Mouse (Mus musculus) adrenal gland, postnatal 4 days (tissue): ENCODE data around the gene Klrc2. TPM values are rescaled to one million over a fixed set of nuclear protein-coding genes. Genes with fewer than 3 reads are reported as not detected.
"Not testable (repeated sequence)": the region's sequence is repeated elsewhere in the genome, so short reads cannot be mapped to it uniquely, and the experiment has no call there.

Experiments used
- DNase-seq, 2 experiments: peaks; one replicate each; pipeline ENCODE4 v3.0.0; 2021 to 2022; ENCODE audit warnings: low spot score in 2 of 2, mixed read lengths in 2 of 2
- long read RNA-seq, 2 experiments: library from polyadenylated mRNA; stranded (forward); transcript quantifications; one replicate each; pipeline ENCODE4 v2.0.0; 2021
- microRNA-seq: library from miRNA; unstranded; fragments of <30 nt; microRNA quantifications from one replicate; pipeline ENCODE4 v1.2.0, GENCODE M21; 2021
- total RNA-seq, 2 experiments: library from RNA; stranded (reverse); gene quantifications; 2 replicates each; pipeline ENCODE4 v1.2.3; 2021

Gene Klrc2
- total RNA-seq: not detected
- long read RNA-seq, experiment 1: 0 reads
- long read RNA-seq, experiment 2: 0 reads

DNA sequence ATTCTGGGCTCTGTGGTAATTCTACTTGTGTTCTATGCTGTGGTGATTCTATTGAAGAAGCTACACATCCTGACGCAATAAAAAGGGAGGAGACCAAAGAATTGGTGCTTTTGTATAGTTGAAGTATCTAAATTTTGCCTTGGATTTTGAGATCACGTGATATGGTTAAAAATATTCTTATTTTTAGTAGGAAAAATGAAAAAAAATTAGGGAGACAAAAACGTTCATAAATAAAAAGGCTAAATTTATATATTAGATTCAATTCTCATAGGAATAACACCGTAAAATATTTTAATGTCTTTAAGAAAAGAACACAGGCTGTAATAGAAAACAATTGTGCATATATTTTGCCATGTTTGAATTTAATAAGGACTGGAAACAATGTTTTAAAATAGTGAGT, at the start of gene Klrc2:
TSS of gene Klrc2 (minus strand) at position 101 of the 400 bp plus-strand sequence.
- DNase-seq: not testable (repeated sequence)

DNA sequence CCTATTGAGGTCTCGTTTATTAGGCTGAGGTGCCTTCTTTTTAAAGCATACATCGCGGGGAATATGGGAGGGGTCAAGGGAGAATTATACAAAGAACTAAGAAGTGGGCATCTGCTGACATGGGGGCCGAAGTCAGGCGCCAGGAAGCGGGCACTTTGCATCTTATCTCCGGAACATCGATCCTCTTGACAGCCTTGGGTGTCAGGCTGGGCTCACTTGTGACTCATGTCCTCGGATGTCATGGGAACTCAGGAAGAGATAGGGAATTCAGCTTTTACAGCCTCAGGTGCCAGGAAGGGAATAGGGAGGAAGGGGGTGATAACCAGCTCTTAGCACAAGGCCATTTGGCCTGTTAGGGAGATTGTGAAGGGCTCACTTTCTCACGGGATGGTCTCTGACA, 30.9 kb upstream of the Klrc2 start:
- not testable (repeated sequence) for DNase-seq

DNA sequence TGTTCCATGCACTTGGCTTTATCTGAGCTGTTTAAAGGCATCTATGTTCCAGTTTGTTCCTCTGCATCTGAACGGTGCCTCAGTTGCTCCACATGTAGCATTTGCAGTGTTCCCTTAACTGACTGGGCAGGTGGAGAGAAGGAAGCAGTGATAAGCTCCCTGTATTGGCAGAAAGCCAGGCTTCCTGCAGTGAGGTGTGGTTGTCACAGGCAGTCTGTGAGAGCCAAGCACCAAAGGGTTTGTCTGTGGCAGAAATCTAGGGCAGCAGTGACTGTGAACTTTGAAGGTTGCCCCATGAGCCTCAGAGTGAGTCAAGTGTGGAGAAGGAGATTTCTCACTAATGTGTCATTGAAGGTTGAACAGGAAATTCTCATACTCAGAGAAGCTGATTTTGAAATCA, 19.9 kb upstream of the Klrc2 start:
- DNase-seq: no peak

DNA sequence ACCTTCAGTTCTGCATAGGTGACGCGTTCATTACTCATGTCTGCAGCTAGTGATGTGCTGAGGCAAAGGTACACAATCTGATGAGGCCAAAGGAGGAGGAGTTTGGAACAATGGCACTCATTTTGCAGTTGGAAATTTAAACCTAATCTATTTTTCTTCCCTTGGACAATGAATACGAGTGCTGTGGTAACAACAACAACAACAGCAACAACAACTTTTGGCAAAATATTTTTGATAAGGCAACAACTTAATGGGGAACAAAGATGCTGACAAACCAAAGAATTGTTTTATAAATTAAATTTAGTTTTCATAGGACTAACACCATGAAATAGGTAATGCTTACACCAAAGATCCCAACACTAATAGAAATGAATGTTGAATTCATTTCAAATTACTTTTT, 18.4 kb upstream of the Klrc2 start, which contains the start of gene Klrc1:
TSS of gene Klrc1 (minus strand) at position 101 of the 400 bp plus-strand sequence.
- DNase-seq: no peak

DNA sequence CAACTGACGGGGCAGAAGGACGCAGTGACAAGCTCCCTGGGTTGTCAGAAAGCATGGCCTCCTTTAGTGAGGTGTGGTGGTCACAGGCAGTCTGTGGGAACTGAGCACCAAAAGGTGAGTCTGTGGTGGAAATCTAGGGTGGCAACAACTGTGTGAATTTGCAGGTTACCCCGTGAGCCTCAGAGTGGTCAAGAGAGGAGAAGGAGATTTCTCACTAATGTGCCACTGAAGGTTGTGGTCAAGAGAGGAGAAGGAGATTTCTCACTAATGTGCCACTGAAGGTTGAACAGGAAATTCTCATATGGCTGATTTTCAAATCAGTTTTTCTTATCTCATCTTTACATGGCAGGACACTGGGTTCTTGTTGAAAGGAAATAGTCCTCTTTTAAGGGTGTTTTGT, 812 bp upstream of the Klrc2 start:
- DNase-seq: not testable (repeated sequence)

DNA sequence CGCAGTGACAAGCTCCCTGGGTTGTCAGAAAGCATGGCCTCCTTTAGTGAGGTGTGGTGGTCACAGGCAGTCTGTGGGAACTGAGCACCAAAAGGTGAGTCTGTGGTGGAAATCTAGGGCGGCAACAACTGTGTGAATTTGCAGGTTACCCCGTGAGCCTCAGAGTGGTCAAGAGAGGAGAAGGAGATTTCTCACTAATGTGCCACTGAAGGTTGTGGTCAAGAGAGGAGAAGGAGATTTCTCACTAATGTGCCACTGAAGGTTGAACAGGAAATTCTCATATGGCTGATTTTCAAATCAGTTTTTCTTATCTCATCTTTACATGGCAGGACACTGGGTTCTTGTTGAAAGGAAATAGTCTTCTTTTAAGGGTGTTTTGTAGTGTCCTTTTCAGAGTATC, 16.4 kb downstream of the Klrc2 start:
- DNase-seq: not testable (repeated sequence)

DNA sequence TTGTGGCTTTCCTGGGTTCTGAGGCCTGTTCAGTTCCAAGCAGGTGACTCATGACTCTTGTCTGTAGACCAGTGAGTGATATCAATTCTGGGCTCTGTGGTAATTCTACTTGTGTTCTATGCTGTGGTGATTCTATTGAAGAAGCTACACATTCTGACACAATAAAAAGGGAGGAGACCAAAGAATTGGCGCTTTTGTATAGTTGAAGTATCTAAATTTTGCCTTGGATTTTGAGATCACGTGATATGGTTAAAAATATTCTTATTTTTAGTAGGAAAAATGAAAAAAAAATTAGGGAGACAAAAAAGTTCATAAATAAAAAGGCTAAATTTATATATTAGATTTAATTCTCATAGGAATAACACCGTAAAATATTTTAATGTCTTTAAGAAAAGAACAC, 17.3 kb downstream of the Klrc2 start, which contains the start of gene Klrc3:
TSS of gene Klrc3 (minus strand) at position 101 of the 400 bp plus-strand sequence.
- DNase-seq: not testable (repeated sequence)

DNA sequence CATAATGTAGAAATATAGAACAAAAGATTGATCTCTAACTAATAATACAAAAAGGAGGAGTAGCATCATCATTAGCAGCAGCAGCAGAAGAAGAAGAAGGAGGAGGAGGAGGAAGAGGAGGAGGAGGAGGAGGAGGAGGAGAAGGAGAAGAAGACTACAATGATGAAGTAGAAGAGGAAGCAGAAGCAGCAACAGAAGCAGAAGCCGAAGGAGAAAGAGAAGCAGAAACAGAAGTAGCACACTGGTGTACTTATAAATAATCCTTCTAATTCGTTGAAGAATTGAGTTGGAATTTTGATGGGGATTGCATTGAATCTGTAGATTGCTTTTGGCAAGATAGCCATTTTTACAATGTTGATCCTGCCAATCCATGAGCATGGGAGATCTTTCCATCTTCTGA, 29.4 kb downstream of the Klrc2 start:
- DNase-seq: not testable (repeated sequence)

DNA sequence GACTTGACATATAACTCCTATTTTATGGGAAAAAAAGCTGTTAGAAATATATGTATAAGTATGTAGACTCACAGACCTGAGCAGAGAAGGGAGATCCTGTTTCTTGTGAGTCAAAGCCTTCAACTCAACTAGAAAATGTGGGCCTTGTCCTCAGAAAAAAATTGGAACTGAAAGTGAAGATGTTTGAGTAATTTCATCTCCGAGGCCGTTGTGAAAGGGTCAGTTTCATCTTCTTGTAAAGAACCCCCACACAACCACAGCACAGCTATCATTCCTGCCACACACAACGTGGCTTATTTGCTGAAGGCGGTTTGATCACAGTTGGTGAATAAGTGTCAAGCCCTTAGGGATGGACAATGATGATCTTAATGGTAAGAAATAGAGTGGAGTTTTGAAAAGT, 36.8 kb downstream of the Klrc2 start, which contains the start of gene Klrk1:
TSS of gene Klrk1 (minus strand) at position 130 of the 400 bp plus-strand sequence.
- DNase-seq: no peak

DNA sequence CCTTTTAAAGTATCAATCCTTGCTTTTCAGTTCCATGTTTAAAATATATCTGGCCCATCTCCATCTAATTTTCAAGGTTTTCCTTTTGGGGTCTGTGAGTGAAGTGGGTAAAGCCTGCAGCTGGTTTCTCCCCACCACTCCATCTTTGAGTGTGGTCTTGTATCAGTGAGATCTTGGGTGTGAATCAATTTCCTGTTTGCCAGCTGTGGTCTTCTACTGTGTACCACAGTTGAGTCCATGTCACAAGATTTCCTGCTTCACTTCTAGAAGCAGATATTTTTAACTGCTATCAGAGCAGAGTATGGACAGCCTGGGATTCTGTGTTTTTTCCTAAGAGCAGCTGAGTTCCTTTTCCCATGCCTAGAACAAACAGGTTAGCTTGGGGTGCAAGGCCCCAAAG, 52.1 kb downstream of the Klrc2 start:
- DNase-seq: no peak

Small RNA genes within 50 kb of the gene (microRNA-seq; reads per million reads assigned to microRNA genes)
- gene Mir680-1: not detected

Other genes starting within 250 kb of the Klrc2 start
- 10 to 100 TPM in 1 of 2 experiments, 1 to 10 TPM in 1; 9.2 to 11.1 TPM for gene Clec1a, start 208.7 kb downstream of the Klrc2 start, total RNA-seq
- gene Olr1, start 153.5 kb downstream of the Klrc2 start, total RNA-seq: under 1 TPM; 0.36 to 0.65 TPM
- 10 to 100 TPM in 1 of 2 experiments, under 1 TPM in 1; 0.96 to 31.1 TPM for gene Tmem52b, start 148.1 kb downstream of the Klrc2 start, total RNA-seq
- gene Gabarapl1, start 127.5 kb downstream of the Klrc2 start, total RNA-seq: 100 to 1,000 TPM; 135 to 141 TPM
- not detected for gene Klre1, start 82.8 kb downstream of the Klrc2 start, total RNA-seq
- 1 to 10 TPM in 1 of 2 experiments, under 1 TPM in 1; 0.56 to 1.1 TPM for gene Klrd1, start 68.9 kb downstream of the Klrc2 start, total RNA-seq
- under 1 TPM; 0.25 to 0.34 TPM for gene Klrk1, start 36.8 kb downstream of the Klrc2 start, total RNA-seq
- gene Klrc3, start 17.4 kb downstream of the Klrc2 start, total RNA-seq: not detected
- gene Klrc1, start 18.3 kb upstream of the Klrc2 start, total RNA-seq: under 1 TPM in 1 of 2 experiments, not detected in 1; 0.14 TPM
- not detected for gene Klri1, start 56.4 kb upstream of the Klrc2 start, total RNA-seq
- not detected for gene Klri2, start 79.8 kb upstream of the Klrc2 start, total RNA-seq
- gene Gm156, start 123.6 kb upstream of the Klrc2 start, total RNA-seq: not detected
- not detected for gene Gm17631, start 202.0 kb upstream of the Klrc2 start, total RNA-seq
- under 1 TPM in 1 of 2 experiments, not detected in 1; 0.25 TPM for gene Klra17, start 216.0 kb upstream of the Klrc2 start, total RNA-seq